Mouse (Mus musculus) ES-E14 (cell line): ENCODE data around the gene Snx12. TPM values are rescaled to one million over a fixed set of nuclear protein-coding genes. Genes with fewer than 3 reads are reported as not detected.

Source experiments
- DNase-seq: peaks from one replicate; pipeline ENCODE4 v3.0.0-alpha.2; 2013; ENCODE audit warnings: low read depth, low spot score
- H3K27ac ChIP-seq: 2 replicates; pipeline ENCODE4 v1.5.1; 2012; ENCODE audit warnings: low read depth, mild to moderate bottlenecking, low read length, moderate library complexity, mixed read lengths; ENCODE audit not compliant: poor library complexity, insufficient read depth, severe bottlenecking
- H3K36me3 ChIP-seq: 2 replicates; pipeline ENCODE4 v1.6.1; 2012; ENCODE audit warnings: mild to moderate bottlenecking, low read length, moderate library complexity, mixed read lengths; ENCODE audit not compliant: control insufficient read depth, poor library complexity, insufficient read depth, severe bottlenecking
- H3K4me1 ChIP-seq, 2 experiments: fragments of 150-350 bp in 1 of 2; sonication (generic) in 1 of 2; 2 replicates each; pipeline ENCODE4 v1.6.1; 2012; ENCODE audit warnings: low read length in 2 of 2, mild to moderate bottlenecking in 1 of 2, mixed read lengths in 1 of 2; ENCODE audit not compliant: control insufficient read depth in 2 of 2, insufficient read depth in 2 of 2, poor library complexity in 1 of 2
- H3K4me3 ChIP-seq, 2 experiments: fragments of 150-350 bp in 1 of 2; sonication (generic) in 1 of 2; 2 replicates each; pipeline ENCODE4 v1.5.1; 2012; ENCODE audit warnings: low read length in 2 of 2, low read depth in 1 of 2, mild to moderate bottlenecking in 1 of 2, mixed read lengths in 1 of 2; ENCODE audit not compliant: insufficient read depth in 1 of 2, poor library complexity in 1 of 2, severe bottlenecking in 1 of 2
- H3K9ac ChIP-seq: 2 replicates; pipeline ENCODE4 v1.6.1; 2012; ENCODE audit warnings: low read depth, mild to moderate bottlenecking, low read length, mixed read lengths; ENCODE audit not compliant: poor library complexity, insufficient read depth, severe bottlenecking
- H3K9me3 ChIP-seq: fragments of 150-350 bp; sonication (generic); 2 replicates; pipeline ENCODE4 v1.6.1; 2012; ENCODE audit warnings: low read depth, mild to moderate bottlenecking, low read length; ENCODE audit not compliant: control insufficient read depth, insufficient read depth
- CHD2 ChIP-seq: IDR thresholded peaks from 2 replicates; pipeline ENCODE4 v1.6.1; 2014; ENCODE audit warnings: mild to moderate bottlenecking, low read depth, low read length, inconsistent platforms
- HCFC1 ChIP-seq: IDR thresholded peaks from 2 replicates; pipeline ENCODE4 v1.6.1; 2012; ENCODE audit warnings: low read length, inconsistent platforms, borderline replicate concordance; ENCODE audit not compliant: insufficient read depth
- MAFK ChIP-seq: IDR thresholded peaks from 2 replicates; pipeline ENCODE4 v1.6.1; 2014; ENCODE audit warnings: mild to moderate bottlenecking, low read depth, low read length, inconsistent platforms; ENCODE audit not compliant: insufficient read depth
- ZC3H11A ChIP-seq: IDR thresholded peaks from 2 replicates; pipeline ENCODE4 v1.6.1; 2012; ENCODE audit warnings: low read depth, mild to moderate bottlenecking, inconsistent platforms, low read length, borderline replicate concordance
- ZNF384 ChIP-seq: IDR thresholded peaks from 2 replicates; pipeline ENCODE4 v1.6.1; 2012; ENCODE audit warnings: low read depth, low read length, inconsistent platforms
- in situ Hi-C, 2 experiments: fragments of 600-800 bp; cut with MboI; formaldehyde crosslinking; loops; one replicate each; pipeline ENCODE4 v1.15.1; 2025; ENCODE audit warnings: low sequenced_read_pairs in 2 of 2, inconsistent platforms in 1 of 2; ENCODE audit not compliant: unreplicated experiment in 2 of 2
- total RNA-seq: library from RNA; depleted of rRNA; stranded (reverse); fragments of 300-350 nt; gene quantifications from 2 replicates; pipeline ENCODE4 v1.2.3, GENCODE M21; 2012; rRNA removed

Snx12 gene
- total RNA-seq, result 26.3 and 34.8 TPM in 2 replicates

DNA sequence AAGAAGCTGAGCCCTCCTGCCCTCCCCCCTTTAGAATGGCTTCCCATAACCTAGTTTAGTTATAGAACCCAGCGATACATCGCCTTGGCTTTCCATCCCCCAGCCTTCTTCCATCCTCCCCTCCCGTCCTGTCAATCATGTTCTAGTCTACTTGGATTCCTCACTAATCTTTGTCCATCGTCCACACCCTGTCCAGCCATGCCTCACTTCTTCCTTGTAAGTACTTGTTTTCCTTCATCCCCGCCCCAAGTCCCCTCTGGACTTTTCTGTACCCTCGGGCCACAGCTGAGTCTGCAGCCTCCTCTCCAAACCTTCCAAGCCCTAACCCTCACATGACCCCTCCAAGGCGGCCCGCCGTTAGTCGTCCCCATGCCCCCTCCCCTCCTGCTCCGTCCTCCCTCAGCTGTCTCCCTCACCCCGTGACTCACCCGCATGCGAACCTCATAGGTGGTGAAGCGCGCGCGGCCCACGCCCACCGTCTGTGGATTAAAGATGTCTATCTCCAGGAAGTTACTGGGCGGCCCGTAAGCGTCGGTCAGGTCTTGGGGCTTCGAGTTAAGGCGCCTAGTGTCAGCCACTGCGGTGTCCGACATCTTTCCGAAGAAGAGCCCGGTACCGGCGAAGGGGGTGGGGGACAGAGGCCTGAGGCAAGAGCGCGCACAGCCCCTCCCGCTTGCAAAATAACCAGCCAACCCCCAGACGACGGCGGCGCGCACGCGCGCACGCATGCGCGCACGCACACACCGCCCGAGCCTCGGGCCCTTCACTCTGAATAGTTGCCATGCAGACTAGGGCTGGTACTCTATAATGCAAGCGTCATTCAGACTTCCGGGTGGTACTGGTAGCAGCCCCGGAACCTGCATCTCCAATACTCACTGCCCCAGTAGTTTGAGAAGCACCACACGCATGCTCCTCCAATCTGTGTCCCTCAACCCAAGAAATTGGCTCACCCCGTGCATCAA, at the start of gene Snx12:
Snx12 (minus strand) TSS at position 730 of the 962 bp plus-strand sequence.
- no peaks in the 10 kb centered on the region for H3K36me3 ChIP-seq
- no peaks in the 10 kb centered on the region for H3K9me3 ChIP-seq
- H3K27ac ChIP-seq, result peak within 1 kb of the TSS; percentile 89
- H3K4me3 ChIP-seq, result peak within 1 kb of the TSS; percentile 75 to 92
- in situ Hi-C loops, result no loop called here
- DNase-seq, result peak; percentile 73
- H3K9ac ChIP-seq, result peak within 1 kb of the TSS; percentile 92
- H3K4me1 ChIP-seq, result no peaks in the 10 kb centered on the region
- TF ChIP-seq HCFC1, result peak; percentile 81
- no peak for TF ChIP-seq ZC3H11A
- TF ChIP-seq MAFK, result no peak
- TF ChIP-seq ZNF384, result no peak
- TF ChIP-seq CHD2, result no peak

DNA sequence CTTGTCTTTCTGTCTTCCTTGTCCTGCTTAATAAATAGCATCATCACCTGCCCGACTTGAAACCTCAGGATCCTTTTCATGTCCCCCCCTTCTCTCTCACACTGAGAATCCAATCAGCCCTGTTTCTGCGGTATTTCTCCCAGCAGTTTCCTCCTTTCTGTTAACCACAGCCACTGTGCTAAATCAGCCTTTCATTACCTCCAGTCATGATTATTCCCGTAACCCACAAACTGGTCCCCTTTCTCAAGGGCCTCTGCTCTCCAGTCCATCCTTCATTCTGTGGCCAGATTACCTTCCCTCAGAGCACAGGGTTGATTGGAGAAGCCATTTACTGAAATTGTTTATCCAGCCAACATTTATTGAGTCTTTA, 46.4 kb upstream of the Snx12 start, which contains the start of gene Gm20489:
Gm20489 (minus strand) TSS at position 269 of the 370 bp plus-strand sequence.
- Histone ChIP-seq H3K9me3 (no peaks in the 10 kb centered on the region), H3K4me3 (no peak within 1 kb of the TSS), H3K36me3 (no peaks in the 10 kb centered on the region), H3K4me1 (peaks cover 0 to 5% of the 10 kb centered on the region in 2 experiments; a peak in 2 of 4 replicates), H3K27ac (peak within 1 kb of the TSS; percentile 36; the same call in 1 of the 2 replicates), H3K9ac (no peak within 1 kb of the TSS)
- DNase-seq, result no peak
- TF ChIP-seq HCFC1 (no peak), CHD2 (no peak), ZC3H11A (no peak)
- in situ Hi-C loops, result no loop called here

- no peak within 1 kb of the TSS for H3K9ac ChIP-seq
- no peak for TF ChIP-seq ZNF384
- TF ChIP-seq ZC3H11A, result no peak
- no peak for DNase-seq
- H3K9me3 ChIP-seq, result no peaks in the 10 kb centered on the region
- no peaks in the 10 kb centered on the region for H3K36me3 ChIP-seq
- no peak within 1 kb of the TSS for H3K4me3 ChIP-seq
- peak within 1 kb of the TSS; percentile 36; the same call in 1 of the 2 replicates for H3K27ac ChIP-seq
- peaks cover 0 to 5% of the 10 kb centered on the region in 2 experiments; a peak in 2 of 4 replicates for H3K4me1 ChIP-seq
- in situ Hi-C loops, result no loop called here
Observed at GRCm38 (mm10) chrX:101268025-101268754, 45.8 kb upstream of the Snx12 start, which contains the start of gene Il2rg. Il2rg (minus strand) TSS chrX:101268255.

GRCm38 (mm10) chrX:101266631-101267030, 44.3 kb upstream of the Snx12 start:
- no peak for TF ChIP-seq CHD2
- TF ChIP-seq MAFK, result no peak
- no peak for TF ChIP-seq ZC3H11A
- TF ChIP-seq HCFC1, result no peak
- TF ChIP-seq ZNF384, result no peak
- no peak for DNase-seq
- Histone ChIP-seq H3K4me3 (no peak overlapping the region), H3K9ac (no peak overlapping the region), H3K4me1 (peaks cover 0 to 7% of the 10 kb centered on the region in 2 experiments; a peak in 2 of 4 replicates), H3K27ac (no peak overlapping the region), H3K9me3 (no peaks in the 10 kb centered on the region), H3K36me3 (no peaks in the 10 kb centered on the region)
- in situ Hi-C loops, result no loop called here
